Mouse (Mus musculus) liver, embryonic 14.5 days (tissue): Measurements from ENCODE around the gene Lmx1a.

ENCODE experiments used
- CTCF ChIP-seq: IDR thresholded peaks from 2 replicates; pipeline ENCODE4 v1.5.1; 2016; ENCODE audit warnings: antibody characterized with exemption, low read depth, control low read depth
- EP300 ChIP-seq: IDR thresholded peaks from 2 replicates; pipeline ENCODE4 v1.6.1; 2016; ENCODE audit warnings: antibody characterized with exemption, low read depth

GRCm38 (mm10) chr1:167830291-167830690, 141.3 kb downstream of the Lmx1a start:
- no peak for TF ChIP-seq CTCF
- TF ChIP-seq EP300, result no peak
